Mouse (Mus musculus) thymus, postnatal 25 days (tissue): Measurements from ENCODE around the gene Gm13275.
"Not testable (repeated sequence)": the region's sequence is repeated elsewhere in the genome, so short reads cannot be mapped to it uniquely, and the experiment has no call there.

Experiments
- DNase-seq: peaks from one replicate; pipeline ENCODE4 v3.0.0; 2022

Gm13275 gene

DNA sequence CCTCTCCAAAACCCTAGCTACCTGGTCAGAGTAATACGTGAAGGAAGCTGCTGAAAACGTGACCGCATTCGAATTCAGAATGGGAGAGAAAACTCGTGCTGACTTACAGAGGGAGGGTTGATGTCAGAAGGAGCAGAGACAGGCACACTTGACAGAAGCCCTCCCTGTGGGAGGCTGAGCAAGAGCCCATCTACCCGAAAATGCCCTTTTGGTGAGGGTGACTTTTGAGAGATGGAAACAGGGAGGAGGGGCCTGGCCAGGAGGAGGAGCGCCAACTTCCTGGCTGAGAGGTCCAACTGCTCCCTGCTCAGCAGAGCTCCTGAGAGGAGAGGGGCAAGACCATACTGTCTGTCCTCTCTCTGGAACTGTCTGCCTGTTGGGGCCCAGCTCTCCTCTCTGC lies 5.1 kb downstream of the Gm13275 start, which contains the start of gene Gm13285:
Gene Gm13285, plus strand, starts transcription at position 301 of the 400 bp plus-strand sequence.
- not testable (repeated sequence) for DNase-seq

DNA sequence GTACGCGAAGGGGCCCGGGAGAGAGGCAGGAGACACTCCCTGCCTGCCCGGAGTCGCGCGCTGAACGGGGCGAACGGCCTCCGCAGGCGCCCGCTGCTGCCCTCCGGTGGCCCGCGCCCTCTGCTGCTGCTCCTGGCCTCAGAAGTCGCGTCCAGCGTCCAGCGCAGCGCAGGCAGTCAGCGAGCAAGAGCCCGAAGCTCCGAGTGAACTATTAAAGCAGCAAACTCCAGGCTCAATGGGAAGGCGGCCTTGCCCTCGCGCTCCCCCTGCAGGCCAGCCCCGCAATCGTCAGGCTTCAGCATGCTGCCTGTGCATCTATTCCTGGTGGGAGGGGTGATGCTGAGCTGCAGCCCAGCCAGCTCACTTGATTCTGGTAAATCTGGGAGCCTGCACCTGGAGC lies 8.7 kb downstream of the Gm13275 start, which contains the start of gene Gm13287:
Gene Gm13287, plus strand, starts transcription at position 301 of the 400 bp plus-strand sequence.
- not testable (repeated sequence) for DNase-seq

DNA sequence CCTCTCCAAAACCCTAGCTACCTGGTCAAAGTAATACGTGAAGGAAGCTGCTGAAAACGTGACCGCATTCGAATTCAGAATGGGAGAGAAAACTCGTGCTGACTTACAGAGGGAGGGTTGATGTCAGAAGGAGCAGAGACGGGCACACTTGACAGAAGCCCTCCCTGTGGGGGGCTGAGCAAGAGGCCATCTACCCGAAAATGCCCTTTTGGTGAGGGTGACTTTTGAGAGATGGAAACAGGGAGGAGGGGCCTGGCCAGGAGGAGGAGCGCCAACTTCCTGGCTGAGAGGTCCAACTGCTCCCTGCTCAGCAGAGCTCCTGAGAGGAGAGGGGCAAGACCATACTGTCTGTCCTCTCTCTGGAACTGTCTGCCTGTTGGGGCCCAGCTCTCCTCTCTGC lies 10.9 kb downstream of the Gm13275 start, which contains the start of gene Gm13288:
Gene Gm13288, plus strand, starts transcription at position 301 of the 400 bp plus-strand sequence.
- not testable (repeated sequence) for DNase-seq

DNA sequence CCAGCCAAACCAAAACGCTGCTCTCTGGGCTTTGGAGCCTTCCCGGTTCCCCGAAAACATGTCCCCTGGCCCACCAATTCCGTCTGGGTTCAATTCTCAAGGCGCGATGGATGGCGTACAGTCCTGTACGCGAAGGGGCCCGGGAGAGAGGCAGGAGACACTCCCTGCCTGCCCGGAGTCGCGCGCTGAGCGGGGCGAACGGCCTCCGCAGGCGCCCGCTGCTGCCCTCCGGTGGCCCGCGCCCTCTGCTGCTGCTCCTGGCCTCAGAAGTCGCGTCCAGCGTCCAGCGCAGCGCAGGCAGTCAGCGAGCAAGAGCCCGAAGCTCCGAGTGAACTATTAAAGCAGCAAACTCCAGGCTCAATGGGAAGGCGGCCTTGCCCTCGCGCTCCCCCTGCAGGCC lies 11.5 kb downstream of the Gm13275 start:
- DNase-seq: not testable (repeated sequence)

DNA sequence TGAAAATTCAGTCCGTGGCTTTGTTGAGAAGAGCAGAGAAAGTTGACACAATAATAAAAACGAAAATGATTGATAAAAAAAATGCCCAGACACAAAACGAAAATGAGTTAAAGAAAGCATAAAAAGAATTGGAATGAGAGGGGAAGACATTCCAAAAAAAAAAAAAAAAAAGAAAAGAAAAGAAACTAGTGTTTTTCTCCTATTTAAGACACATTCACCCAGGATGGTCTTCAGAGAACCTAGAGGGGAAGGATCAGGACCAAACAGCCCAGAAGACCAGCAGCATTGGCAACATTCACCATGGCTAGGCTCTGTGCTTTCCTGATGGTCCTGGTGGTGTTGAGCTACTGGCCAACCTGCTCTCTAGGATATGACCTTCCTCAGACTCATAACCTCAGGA lies 21.6 kb downstream of the Gm13275 start, which contains the start of gene Ifna7:
Gene Ifna7, plus strand, starts transcription at position 301 of the 400 bp plus-strand sequence.
- no peak for DNase-seq

DNA sequence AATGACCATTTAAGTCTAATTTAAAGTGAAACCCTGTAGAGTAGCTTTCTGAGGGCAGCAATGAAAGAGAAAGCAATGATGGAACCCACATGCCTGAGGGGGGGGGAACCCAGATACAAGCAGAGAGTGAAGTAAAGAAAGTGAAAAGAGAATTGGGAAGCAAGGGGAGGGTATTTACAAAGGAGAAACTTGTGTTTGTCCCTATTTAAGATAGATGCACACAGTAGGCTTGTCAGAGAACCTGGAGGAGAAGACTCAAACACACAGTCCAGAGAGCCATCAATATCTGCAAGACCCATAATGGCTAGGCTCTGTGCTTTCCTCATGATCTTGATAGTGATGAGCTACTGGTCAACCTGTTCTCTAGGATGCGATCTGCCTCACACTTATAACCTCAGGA lies 25.4 kb downstream of the Gm13275 start, which contains the start of gene Ifna11:
Gene Ifna11, plus strand, starts transcription at position 301 of the 400 bp plus-strand sequence.
- no peak for DNase-seq

DNA sequence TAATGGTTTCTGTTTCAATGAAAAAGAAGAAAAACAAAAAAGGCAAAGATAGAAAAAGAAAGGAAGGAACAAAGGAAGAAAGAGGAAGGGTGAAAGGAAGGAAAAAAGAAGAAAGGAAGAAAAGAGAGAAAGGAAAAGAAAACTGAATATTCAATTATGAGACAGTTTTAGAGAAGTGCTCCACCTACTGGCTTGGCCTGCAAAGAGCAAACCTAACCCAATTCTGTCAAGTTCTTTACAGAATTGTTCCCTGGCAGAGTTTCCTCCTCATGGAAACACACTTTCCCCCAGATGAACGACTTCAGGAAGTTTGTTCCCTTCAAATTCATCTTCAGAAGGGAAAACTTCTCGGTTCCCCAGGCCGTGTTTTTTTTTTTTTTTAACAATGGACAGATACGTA lies 28.7 kb downstream of the Gm13275 start:
- peak; percentile 25 for DNase-seq

DNA sequence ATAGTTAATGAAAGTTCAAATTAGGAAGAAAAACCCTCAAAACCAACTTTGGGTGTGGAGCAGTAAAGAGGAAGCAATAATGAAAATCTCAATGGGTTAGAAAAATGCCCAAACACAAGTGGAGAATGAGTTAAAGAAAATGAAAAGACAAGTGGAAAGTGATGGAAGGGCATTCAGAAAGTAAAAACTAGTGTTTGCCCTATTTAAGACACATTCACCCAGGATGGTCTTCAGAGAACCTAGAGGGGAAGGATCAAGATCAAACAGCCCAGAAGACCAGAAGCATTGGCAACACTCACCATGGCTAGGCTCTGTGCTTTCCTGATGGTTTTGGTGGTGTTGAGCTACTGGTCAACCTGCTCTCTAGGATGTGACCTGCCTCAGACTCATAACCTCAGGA lies 32.8 kb downstream of the Gm13275 start, which contains the start of gene Ifna6:
Gene Ifna6, plus strand, starts transcription at position 301 of the 400 bp plus-strand sequence.
- not testable (repeated sequence) for DNase-seq

DNA sequence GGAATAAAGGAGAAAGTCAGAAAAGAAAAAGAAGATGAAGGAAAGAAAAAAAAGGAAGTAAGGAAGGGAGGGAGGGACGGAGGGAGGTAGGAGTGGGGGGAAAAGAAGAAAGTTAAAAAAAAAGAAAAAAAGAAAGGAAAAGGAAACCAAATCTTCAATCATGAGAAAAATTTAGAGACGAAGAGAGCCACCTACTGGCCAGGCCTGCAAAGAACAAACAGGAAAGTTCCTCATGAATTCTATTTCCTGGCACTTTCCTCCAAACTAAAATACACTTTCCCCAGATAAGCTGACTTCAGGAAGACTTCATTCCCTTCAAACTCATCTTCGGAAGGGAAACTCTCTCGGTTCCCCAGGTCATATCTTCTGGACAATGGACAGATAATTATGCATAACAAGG lies 36.2 kb downstream of the Gm13275 start:
- peak; percentile 54 for DNase-seq

DNA sequence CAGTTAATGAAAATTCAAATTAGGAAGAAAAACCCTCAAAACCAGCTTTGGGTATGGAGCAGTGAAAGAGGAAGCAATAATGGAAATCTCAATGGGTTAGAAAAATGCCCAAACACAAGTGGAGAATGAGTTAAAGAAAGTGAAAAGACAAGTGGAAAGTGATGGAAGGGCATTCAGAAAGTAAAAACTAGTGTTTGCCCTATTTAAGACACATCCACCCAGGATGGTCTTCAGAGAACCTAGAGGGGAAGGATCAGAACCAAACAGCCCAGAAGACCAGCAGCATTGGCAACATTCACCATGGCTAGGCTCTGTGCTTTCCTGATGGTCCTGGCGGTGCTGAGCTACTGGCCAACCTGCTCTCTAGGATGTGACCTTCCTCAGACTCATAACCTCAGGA lies 40.9 kb downstream of the Gm13275 start, which contains the start of gene Ifna5:
Gene Ifna5, plus strand, starts transcription at position 301 of the 400 bp plus-strand sequence.
- DNase-seq: not testable (repeated sequence)

DNA sequence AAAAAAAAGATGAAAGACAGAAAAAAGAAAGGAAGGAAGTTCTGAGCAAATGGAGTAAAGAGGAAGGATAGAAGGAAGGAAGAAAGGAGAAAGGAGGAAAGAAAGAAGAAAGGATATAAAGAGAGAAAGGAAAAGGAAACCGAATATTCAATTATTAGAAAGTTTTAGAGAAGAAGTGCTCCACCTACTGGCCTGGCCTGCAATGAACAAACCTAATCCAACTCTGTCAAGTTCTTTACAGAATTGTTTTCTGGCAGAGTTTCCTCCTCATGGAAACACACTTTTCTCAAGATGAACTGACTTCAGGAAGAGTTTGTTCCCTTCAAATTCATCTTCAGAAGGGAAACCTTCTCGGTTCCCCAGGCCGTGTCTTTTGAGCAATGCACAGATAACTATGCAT lies 44.5 kb downstream of the Gm13275 start:
- peak; percentile 9 for DNase-seq

DNA sequence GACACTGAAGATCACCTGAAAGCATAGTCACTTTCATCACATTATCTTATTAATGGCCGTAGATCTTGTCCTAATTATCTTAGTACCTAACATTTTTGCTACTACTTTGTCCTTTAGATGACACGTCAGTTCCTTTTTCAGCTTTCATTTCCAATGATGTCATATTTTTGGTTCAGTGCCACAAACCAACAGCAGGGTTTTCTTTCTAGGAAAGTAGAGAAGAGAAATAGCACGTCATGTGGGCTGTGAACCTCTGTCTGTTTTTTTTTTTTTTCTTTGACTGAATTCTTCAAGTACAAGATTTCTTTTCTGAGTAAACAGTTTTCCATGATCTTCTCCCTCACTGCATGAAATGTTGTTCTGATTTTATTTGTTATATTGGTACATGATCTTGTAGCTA lies 45.8 kb downstream of the Gm13275 start:
- DNase-seq: no peak

DNA sequence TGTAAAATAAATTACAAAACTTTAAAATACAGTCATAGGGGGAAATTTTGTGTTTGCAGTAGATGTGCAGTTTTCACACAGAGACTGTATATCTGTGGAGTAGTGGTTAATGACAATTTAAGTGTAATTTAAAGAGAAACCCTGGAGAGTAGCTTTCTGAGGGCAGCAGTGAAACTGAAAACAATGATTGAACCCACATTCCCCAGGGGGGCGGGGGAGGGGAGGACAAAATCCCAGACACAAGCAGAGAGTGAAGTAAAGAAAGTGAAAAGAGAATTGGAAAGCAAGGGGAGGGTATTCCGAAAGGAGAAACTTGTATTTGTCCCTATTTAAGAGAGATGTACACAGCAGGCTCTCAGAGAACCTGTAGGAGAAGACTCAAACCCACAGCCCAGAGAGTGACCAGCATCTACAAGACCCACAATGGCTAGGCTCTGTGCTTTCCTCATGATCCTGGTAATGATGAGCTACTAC lies 47.2 kb downstream of the Gm13275 start, which contains the start of gene Ifna4:
Gene Ifna4, plus strand, starts transcription at position 424 of the 474 bp plus-strand sequence.
- DNase-seq: no peak
